Mouse (Mus musculus) embryonic facial prominence, embryonic 11.5 days (tissue): ENCODE data around the gene Gmfb. TPM values are rescaled to one million over a fixed set of nuclear protein-coding genes. Genes with fewer than 3 reads are reported as not detected.

ENCODE experiments used
- ATAC-seq: fragments of 200-750 bp; cut with Nextera tagmentation; replicated peaks from 2 replicates; pipeline ENCODE4 v1.8.0; 2017; ENCODE audit warnings: low read depth; ENCODE audit not compliant: insufficient number of reproducible peaks, low FRiP score, low TSS enrichment
- DNase-seq: peaks from one replicate; pipeline ENCODE4 v3.0.0-alpha.2; 2015; ENCODE audit warnings: low spot score
- H3K27ac ChIP-seq: fragments of 300-500 bp; sonication (generic); replicated peaks from 2 replicates; pipeline ENCODE4 v1.5.1; 2014; ENCODE audit warnings: mild to moderate bottlenecking, low read depth, low read length, control low read depth
- H3K27me3 ChIP-seq: fragments of 300-500 bp; sonication (generic); 2 replicates; pipeline ENCODE4 v1.6.1; 2014; ENCODE audit warnings: mild to moderate bottlenecking, low read length, moderate library complexity, mixed read lengths; ENCODE audit not compliant: control insufficient read depth, insufficient read depth
- H3K36me3 ChIP-seq: fragments of 300-500 bp; sonication (generic); replicated peaks from 2 replicates; pipeline ENCODE4 v1.6.1; 2014; ENCODE audit warnings: low read depth, mild to moderate bottlenecking, low read length, moderate library complexity, mixed read lengths; ENCODE audit not compliant: control insufficient read depth, insufficient read depth
- H3K4me1 ChIP-seq: fragments of 300-500 bp; sonication (generic); 2 replicates; pipeline ENCODE4 v1.6.1; 2014; ENCODE audit warnings: low read length, mixed read lengths; ENCODE audit not compliant: control insufficient read depth, insufficient read depth
- H3K4me2 ChIP-seq: fragments of 300-500 bp; sonication (generic); 2 replicates; pipeline ENCODE4 v1.6.1; 2014; ENCODE audit warnings: low read depth, mild to moderate bottlenecking, control low read depth, low read length, moderate library complexity
- H3K4me3 ChIP-seq: fragments of 300-500 bp; sonication (generic); 2 replicates; pipeline ENCODE4 v1.5.1; 2014; ENCODE audit warnings: low read depth, low read length, control low read depth
- H3K9ac ChIP-seq: fragments of 300-500 bp; sonication (generic); replicated peaks from 2 replicates; pipeline ENCODE4 v1.6.1; 2014; ENCODE audit warnings: mild to moderate bottlenecking, control low read depth, low read length
- H3K9me3 ChIP-seq: fragments of 300-500 bp; sonication (generic); replicated peaks from 2 replicates; pipeline ENCODE4 v1.6.1; 2016; ENCODE audit warnings: mild to moderate bottlenecking, low read length, inconsistent platforms, mixed read lengths; ENCODE audit not compliant: control insufficient read depth
- WGBS: fragments of 180-500 bp; shearing (Covaris S2); extraction: QIAGEN DNeasy Blood & Tissue Kit; methylation state at CpG from one replicate; pipeline ENCODE4 v1.1.7; 2014; 5-methylcytosine and 5-hydroxymethylcytosine counted together
- polyA plus RNA-seq: library from polyadenylated mRNA; unstranded; fragments of >200 nt; fragmentation: Nextera tagmentation; extraction: Ambion mirVana; gene quantifications from 2 replicates; pipeline ENCODE4 v1.2.1, GENCODE M21; 2014

Gene Gmfb
- polyA plus RNA-seq, 1 experiment from 2014 or later, result 117 TPM

GRCm38 (mm10) chr14:46781086-46781485 lies 41.0 kb downstream of the Gmfb start:
- no peaks in the 10 kb centered on the region for H3K27me3 ChIP-seq
- H3K27ac ChIP-seq, result no peak overlapping the region
- no peak overlapping the region for H3K4me2 ChIP-seq
- H3K4me3 ChIP-seq, result no peak overlapping the region
- WGBS, result 95% methylated on average over 7 of the region's 7 CpGs
- peaks cover 18% of the 10 kb centered on the region for H3K36me3 ChIP-seq
- H3K9me3 ChIP-seq, result no peaks in the 10 kb centered on the region
- H3K9ac ChIP-seq, result no peak overlapping the region
- DNase-seq, result no peak
- ATAC-seq, result no peak
- H3K4me1 ChIP-seq, result no peaks in the 10 kb centered on the region

GRCm38 (mm10) chr14:46779217-46779616 lies 42.8 kb downstream of the Gmfb start:
- no peak for ATAC-seq
- Histone ChIP-seq H3K4me1 (no peaks in the 10 kb centered on the region), H3K27me3 (no peaks in the 10 kb centered on the region), H3K4me3 (no peak overlapping the region), H3K9ac (no peak overlapping the region), H3K36me3 (peaks cover 23% of the 10 kb centered on the region), H3K27ac (no peak overlapping the region), H3K9me3 (no peaks in the 10 kb centered on the region), H3K4me2 (no peak overlapping the region)
- WGBS, result 93% methylated on average over 7 of the region's 7 CpGs
- DNase-seq, result no peak

- no peak overlapping the region for H3K27ac ChIP-seq
- peaks cover 23% of the 10 kb centered on the region for H3K36me3 ChIP-seq
- WGBS, result 96% methylated on average over 9 of the region's 9 CpGs
- H3K4me1 ChIP-seq, result no peaks in the 10 kb centered on the region
- ATAC-seq (no peak), DNase-seq (no peak)
- no peaks in the 10 kb centered on the region for H3K27me3 ChIP-seq
- no peak overlapping the region for H3K4me3 ChIP-seq
- H3K4me2 ChIP-seq, result no peak overlapping the region
- no peaks in the 10 kb centered on the region for H3K9me3 ChIP-seq
- no peak overlapping the region for H3K9ac ChIP-seq
These were observed 43.3 kb downstream of the Gmfb start for GRCm38 (mm10) chr14:46778756-46779155.

- Histone ChIP-seq H3K4me3 (no peak overlapping the region), H3K36me3 (peaks cover 6% of the 10 kb centered on the region), H3K4me2 (no peak overlapping the region), H3K27ac (no peak overlapping the region), H3K9ac (no peak overlapping the region), H3K27me3 (no peaks in the 10 kb centered on the region), H3K9me3 (no peaks in the 10 kb centered on the region), H3K4me1 (no peaks in the 10 kb centered on the region)
- 85% methylated on average over 6 of the region's 6 CpGs for WGBS
- no peak for DNase-seq
- no peak for ATAC-seq
These were observed 52.0 kb downstream of the Gmfb start for GRCm38 (mm10) chr14:46770036-46770435.

- H3K9me3 ChIP-seq, result no peaks in the 10 kb centered on the region
- no peak overlapping the region for H3K9ac ChIP-seq
- H3K4me3 ChIP-seq, result no peak overlapping the region
- peaks cover 3% of the 10 kb centered on the region; the same call in 1 of the 2 replicates for H3K36me3 ChIP-seq
- no peak for ATAC-seq
- 91% methylated on average over 12 of the region's 12 CpGs for WGBS
- H3K27me3 ChIP-seq, result no peaks in the 10 kb centered on the region
- DNase-seq, result no peak
- H3K27ac ChIP-seq, result no peak overlapping the region
- H3K4me1 ChIP-seq, result no peaks in the 10 kb centered on the region
- H3K4me2 ChIP-seq, result no peak overlapping the region
These were observed 54.9 kb downstream of the Gmfb start for GRCm38 (mm10) chr14:46767116-46767515.

- Histone ChIP-seq H3K27ac (no peak overlapping the region), H3K4me2 (peak overlapping the region; percentile 89), H3K4me1 (peaks cover 3% of the 10 kb centered on the region; the same call in 1 of the 2 replicates), H3K4me3 (peak overlapping the region; percentile 67), H3K9ac (peak overlapping the region; percentile 73), H3K27me3 (no peaks in the 10 kb centered on the region), H3K36me3 (no peaks in the 10 kb centered on the region), H3K9me3 (no peaks in the 10 kb centered on the region)
- DNase-seq (no peak), ATAC-seq (no peak)
- 44% methylated on average over 6 of the region's 6 CpGs for WGBS
These were observed 60.9 kb downstream of the Gmfb start for GRCm38 (mm10) chr14:46761186-46761585.

GRCm38 (mm10) chr14:46760355-46761029 lies 61.5 kb downstream of the Gmfb start, which contains the start of gene Cdkn3:
TSS of gene Cdkn3 (plus strand) at chr14:46760541.
- no peaks in the 10 kb centered on the region for H3K9me3 ChIP-seq
- H3K36me3 ChIP-seq, result no peaks in the 10 kb centered on the region
- peak; percentile 99 for ATAC-seq
- peak within 1 kb of the TSS; percentile 73 for H3K9ac ChIP-seq
- DNase-seq, result peak; percentile 93
- peaks cover 3% of the 10 kb centered on the region; the same call in 1 of the 2 replicates for H3K4me1 ChIP-seq
- no peak within 1 kb of the TSS for H3K27ac ChIP-seq
- H3K27me3 ChIP-seq, result no peaks in the 10 kb centered on the region
- peak within 1 kb of the TSS; percentile 89 for H3K4me2 ChIP-seq
- H3K4me3 ChIP-seq, result peak within 1 kb of the TSS; percentile 67
- WGBS, result under 1% methylated on average over 54 of the region's 54 CpGs

- Histone ChIP-seq H3K4me3 (peak overlapping the region; percentile 67), H3K9me3 (no peaks in the 10 kb centered on the region), H3K36me3 (no peaks in the 10 kb centered on the region), H3K27ac (no peak overlapping the region), H3K4me1 (peaks cover 3% of the 10 kb centered on the region; the same call in 1 of the 2 replicates), H3K4me2 (peak overlapping the region; percentile 89), H3K9ac (no peak overlapping the region), H3K27me3 (no peaks in the 10 kb centered on the region)
- no peak for DNase-seq
- 0 out of 2 replicates have a peak, but pooled peaks have one; percentile 4 for ATAC-seq
- WGBS, result 1% methylated on average over 7 of the region's 7 CpGs
These were observed 62.1 kb downstream of the Gmfb start for GRCm38 (mm10) chr14:46759970-46760354.
